Mouse (Mus musculus): ENCODE data around the gene Fbxl3.

Gene Fbxl3

DNA sequence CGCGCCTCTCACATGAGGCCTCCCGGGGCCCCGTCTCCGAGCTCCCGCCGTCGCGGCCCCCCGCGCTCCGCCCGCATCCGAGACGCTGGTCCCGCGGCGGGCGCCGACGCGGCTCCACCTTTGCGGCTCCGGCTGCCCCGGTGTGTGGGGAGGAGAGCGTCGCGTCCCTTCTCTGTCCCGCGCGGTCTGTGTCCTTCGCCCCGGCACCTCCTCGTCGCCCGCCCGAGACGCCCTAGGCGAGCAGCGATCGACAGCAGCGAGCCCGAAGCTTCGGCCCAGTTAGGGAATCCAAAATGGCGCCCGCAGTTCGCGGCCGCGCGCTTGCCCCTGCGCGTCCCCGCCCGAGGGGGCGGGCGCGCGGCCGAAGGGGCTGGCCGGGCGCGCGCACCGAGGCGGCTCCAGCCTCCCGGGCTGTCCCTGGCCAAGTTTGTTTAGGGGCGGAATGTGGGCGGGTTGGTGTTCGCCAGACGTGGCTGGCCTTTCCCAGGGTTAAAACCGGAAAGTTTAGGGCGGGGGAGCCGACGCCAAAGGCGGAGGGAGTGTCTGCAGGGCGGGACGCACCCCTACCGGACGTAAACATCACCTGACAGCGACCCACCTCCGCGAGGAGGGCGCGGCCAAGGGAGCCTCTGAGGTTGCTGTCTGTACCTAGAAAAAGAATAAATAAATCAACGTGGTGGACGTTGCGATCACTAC, at the start of gene Fbxl3:
Gene Fbxl3 (minus strand): TSS at position 329 of the 696 bp plus-strand sequence.
- peak; percentile 70 for DNase-seq (ENCODE audit: low spot score)

DNA sequence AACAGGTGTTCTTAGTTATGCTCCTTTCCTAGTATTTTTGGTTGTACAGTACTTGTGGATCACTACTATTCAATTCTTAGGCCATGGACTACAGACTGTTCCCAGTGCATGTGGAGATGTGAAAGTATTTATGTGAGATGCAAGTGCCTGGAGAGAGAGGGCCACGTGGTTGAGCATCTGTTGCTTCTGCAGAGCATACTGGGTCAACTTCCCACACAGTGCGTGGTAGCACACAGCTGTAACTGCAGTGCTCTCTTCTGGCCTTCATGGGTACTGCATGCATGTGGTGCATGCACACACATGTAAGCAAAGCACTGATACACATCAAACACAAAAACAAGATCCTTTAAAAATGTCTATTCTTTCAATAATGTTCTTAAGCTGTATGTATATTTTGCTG, 32.6 kb upstream of the Fbxl3 start:
- DNase-seq (ENCODE audit: low spot score), result no peak

DNA sequence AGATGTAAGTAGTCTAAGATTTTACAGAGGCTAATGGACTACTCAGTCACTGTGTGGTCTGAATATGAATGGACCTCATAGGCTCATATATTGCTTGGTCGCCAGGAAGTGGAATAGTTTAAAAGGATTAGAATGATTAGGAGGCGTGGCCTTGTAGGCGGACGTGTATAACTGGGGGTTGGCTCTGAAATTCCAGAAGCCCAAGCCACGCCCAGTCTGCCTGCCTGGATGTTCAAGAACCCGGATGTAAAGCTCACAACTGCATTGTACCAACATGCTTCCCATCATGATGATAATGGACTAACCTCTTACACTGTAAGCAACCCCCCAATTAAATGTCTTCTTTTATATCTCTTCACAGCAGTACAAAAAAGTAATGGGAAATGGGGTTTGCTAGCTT, 26.4 kb upstream of the Fbxl3 start:
- no peak for DNase-seq (ENCODE audit: low spot score)

DNA sequence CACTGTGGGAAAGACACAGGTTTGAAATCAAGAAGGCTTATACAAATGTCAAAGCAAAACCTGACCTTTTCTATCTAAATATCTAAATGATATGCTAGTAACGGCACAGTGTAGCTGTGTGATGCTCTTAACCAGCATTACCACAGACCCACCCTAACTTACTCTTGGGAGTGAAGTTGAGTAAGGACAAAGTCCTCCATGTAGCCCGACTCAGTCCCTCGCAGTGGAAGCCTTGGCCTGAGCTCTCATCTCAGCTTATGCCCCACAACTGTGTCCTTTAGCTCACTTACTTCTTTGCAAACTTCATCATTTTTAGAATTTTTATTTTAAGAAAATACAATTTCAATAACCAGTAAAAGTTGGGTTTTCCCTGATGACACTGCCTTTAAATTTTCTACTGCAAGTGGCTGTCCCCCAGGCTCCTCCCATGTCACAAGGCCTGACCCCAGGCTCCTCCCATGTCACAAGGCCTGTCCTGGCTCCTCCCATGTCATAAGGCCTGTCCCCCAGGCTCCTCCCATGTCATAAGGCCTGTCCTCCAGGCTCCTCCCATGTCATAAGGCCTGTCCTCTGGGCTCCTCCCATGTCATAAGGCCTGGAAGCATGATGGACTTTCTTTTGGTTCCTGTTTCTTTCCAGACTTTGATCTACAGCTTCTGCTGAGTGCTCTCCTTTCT, 15.8 kb upstream of the Fbxl3 start:
- no peak for DNase-seq (ENCODE audit: low spot score)

DNA sequence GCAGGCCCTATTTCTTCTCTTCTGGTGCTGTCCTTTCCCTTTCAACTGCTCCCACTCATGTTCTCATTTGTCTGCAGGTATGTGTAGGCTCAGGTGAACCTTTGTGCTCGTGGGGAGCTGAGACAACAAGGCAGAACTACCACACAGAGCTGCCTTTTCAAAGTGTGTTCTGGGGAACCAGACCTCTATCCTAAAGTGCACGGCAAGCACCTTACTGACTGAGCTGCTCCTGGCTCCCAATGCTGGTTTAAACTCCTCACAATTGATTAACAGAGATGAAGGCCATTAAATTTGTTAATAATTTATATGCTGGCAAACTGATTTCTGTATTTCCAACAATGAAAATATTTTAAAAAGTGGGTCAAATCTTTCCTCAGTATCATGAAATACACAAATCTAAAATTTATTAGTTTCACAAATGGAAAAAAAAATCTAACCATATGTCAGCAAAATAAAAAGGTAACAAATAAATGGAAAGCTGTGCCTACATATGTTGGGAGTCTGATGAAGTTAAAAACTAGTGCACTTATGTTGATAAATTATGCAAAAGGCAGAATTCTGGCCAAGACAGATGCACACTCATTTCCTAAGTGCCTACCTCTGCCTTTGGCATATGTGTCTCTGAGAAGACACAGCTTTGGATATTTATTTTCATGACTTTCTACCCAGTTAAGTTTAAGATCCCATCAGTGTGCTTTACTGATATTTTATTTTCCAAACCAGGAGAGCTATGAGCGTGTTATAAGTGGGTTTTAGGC, 13.4 kb upstream of the Fbxl3 start:
- DNase-seq (ENCODE audit: low spot score), result no peak

DNA sequence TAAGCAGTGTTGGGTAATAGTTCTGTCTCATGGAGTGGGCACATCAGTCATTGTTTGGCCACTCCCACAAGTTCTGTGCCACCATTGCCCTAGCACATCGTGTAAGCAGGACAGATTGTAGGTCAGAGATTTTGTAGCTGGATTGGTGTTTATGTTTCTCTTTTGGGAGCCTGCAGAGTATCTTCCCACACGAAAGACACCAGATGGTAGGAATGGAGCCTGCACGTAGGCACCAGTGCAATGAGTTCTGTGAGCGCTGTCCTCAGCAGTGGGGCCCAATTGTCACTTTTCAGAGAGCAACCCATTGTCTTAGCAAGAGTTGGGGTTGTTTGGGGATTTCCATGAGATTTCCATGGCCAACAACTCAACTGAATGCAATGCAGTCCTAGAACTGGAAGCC, 10.6 kb upstream of the Fbxl3 start:
- DNase-seq (ENCODE audit: low spot score), result no peak

DNA sequence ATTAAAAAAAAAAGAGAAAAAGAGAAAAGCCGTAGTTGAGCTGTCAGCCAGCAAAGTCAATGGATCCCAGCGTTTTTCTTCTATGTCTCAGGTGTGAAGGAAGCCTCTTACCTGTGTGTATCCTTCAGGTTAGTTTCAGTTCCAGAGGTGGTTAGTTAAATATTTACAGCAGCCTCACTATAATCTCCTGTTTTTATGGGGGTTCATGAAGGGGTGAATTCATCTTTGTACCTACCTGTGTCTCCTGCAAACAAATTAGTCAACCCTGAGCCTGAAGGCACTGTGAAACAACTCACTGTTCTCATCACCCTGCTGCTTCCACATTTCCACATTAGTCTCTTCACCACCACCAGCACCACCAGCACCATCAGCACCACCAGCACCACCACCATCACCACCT, 6.9 kb upstream of the Fbxl3 start:
- DNase-seq (ENCODE audit: low spot score), result no peak

DNA sequence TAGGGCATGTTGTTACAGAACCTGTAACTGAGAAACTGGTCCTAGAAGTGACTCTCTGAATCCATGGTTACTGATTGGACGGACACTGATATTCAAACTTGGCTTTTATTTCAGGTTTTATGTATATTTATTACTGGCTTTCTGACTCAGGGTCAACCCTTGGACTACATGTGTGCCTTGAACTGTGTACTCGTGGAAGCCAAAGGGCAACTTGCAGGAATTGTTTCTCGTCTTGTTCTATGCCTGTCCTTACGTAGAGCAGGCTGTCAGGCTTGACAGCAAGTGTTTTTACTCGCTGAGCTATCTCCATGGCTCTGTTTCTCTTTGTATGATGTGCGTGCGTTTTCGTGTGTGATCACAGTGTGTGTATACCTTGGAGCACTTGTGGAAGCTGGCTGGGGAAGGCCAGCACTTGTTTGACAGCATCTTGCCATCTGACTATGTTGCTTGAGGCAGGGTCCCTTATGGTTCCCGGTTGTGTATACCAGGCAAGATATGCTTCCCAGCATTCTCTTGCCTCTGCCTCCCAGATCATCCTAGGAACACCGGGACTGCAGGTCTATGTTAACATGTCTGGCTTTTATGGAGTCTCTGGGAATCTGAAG, 3.5 kb upstream of the Fbxl3 start:
- no peak for DNase-seq (ENCODE audit: low spot score)

DNA sequence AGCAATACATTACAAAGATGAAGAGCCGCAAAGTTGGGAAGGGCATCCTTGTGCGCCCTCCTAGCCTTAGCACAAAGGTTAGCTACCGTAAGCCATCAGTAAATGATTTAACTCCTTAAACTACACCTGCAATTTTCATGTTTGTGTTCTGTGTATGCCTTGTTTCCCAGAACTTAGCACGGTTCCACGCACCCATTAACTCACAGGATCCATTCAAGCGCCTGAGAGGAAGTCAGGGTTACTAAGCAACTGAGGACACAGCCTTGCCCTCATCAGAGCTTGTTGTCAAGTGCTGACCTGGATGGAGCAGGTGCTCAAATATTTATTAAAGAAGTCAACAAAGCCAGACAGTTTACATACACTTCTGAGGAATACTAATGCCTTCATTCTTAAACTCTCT, 2.9 kb upstream of the Fbxl3 start:
- DNase-seq (ENCODE audit: low spot score), result no peak

DNA sequence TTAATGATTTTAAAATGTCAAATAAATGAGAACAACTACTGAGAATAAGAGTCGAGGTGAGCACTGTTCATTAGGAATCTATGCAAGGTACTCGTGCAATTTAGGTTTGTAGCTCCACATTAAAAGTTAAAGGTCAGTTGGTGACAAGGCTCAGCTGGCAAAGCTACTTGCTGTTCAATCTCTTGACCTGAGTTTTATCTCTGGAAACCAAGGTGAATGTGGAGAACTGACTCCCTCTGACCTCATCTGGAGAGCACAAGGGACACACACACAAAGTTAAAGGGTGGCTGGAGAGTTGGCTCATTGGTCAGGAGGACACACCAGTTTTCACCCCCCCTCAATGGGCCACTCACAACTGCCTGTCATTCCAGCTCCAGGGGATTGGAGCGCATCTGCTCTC, 1.8 kb upstream of the Fbxl3 start:
- no peak for DNase-seq (ENCODE audit: low spot score)

DNA sequence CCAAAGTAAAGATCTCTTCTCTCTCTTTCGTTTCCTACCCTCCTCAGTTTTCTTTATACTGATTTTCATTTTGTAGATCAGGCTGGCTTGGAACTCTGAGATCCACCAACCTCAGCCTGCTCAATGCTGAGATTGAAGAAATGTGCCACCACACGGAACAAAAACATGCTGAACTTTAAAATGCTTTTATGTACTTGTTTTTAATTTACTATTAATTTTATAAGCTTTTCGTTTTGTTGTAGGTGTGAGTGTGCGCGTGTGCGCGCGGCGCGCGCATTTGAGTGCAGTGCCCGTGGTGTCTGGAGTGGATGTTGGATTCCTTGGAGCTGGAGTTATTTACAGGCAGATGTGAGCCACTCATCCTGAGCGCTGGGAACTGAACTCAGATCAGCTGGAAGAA, 930 bp upstream of the Fbxl3 start:
- DNase-seq (ENCODE audit: low spot score), result no peak

DNA sequence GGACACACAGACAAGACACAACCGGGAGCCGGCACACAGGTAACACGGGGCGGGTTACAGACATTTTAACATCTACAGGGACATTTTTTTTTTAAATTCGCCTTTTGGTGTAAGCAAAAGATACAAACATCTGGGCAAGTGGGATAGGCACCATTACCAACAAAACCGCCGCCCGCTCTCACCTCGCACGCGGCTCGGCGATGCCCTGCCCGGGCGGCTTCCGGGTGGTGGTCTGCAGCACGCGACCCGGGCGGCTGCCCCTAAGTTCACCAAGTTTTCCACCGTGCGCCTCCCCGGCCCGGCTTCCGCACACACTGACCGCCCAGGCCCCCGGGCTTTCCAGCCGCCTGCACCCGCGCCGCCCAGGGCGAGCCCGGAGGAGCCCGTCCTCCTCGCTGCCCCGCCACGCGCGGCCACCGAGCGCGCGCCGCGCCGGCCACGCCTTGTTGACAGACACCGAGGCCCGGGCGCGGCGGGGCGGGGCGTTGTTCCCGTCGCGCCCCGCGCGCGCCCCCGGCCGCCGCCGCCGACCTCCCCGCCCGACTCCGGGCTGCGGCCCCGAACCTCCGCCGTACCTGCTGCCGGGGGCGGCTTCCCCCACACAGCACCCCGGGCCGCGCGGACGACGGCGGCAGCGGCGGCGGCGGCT, 655 bp downstream of the Fbxl3 start:
- peak; percentile 73 for DNase-seq (ENCODE audit: low spot score)

DNA sequence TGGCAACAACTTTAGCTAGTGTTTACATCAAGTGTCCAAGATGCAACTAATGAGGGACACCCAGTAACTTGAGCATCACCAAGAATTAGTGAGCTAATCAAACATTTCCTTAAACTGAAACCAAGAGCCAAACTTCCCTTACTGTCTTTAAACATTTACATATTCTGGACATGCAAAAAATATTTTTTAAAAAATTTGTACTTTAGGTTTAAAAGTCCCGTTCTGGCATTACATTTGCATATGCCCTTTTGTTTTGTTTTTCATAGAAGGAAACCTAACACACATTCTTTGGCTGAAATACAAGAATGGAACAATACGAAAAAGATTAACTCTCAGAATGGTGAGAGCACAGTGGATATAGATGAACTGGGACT, 1.2 kb downstream of the Fbxl3 start:
- no peak for DNase-seq (ENCODE audit: low spot score)

DNA sequence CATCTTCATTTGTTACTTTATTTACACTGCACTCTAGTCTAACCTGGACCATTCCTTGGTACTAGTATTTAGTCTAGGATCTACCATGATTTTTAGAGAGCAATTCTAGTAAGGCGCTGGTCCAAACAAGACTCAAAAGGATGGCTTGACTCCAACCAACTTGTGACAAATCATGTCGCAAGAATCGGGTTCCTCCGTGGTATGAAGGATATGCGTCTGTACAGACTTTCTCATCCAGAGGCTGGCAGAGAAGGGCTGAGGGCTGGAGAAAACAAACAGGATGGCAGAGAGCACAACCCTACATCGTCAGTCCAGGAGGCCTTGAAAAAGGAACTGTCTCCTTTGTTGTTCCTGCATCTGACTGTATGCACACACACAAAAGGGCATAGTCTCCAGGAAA, 2.7 kb downstream of the Fbxl3 start:
- no peak for DNase-seq (ENCODE audit: low spot score)

DNA sequence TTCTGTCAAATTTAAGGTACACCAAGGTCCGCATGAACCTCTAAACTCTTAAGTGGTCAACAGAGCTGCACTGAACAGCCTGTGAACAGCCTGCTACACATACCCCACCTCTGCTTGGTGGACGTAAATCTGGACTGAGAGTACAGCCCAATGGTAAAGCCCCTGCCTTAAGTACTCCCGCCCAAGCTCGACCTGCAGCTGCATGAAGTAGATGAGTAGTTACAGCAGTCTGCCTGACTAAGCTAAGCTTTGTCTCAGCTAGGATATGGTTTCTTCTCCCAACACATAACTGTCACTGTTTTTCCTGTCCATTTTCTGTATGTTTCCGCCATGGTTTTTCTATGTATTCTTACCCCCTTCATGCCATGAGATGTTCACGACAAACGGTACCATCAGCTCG, 3.5 kb downstream of the Fbxl3 start:
- DNase-seq (ENCODE audit: low spot score), result no peak

DNA sequence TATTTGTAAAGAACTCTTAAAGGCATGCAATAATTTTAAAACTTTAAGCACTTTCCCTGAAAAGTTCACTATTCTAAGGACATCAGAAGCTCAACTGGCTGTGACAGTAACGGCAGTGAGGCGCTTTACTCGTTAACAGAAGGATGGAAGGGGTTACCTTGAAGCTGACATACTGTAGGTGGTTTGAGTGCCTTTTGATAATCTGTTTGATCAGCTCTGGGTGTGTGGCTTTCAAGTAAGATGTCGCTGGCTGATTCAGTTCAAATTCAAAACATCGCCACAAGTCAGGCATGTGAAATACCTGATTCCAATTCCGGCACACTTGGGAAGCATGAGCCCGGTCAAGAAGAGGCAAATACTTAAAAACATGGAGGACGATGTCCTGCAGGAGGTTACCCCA, 4.3 kb downstream of the Fbxl3 start:
- DNase-seq (ENCODE audit: low spot score), result no peak

DNA sequence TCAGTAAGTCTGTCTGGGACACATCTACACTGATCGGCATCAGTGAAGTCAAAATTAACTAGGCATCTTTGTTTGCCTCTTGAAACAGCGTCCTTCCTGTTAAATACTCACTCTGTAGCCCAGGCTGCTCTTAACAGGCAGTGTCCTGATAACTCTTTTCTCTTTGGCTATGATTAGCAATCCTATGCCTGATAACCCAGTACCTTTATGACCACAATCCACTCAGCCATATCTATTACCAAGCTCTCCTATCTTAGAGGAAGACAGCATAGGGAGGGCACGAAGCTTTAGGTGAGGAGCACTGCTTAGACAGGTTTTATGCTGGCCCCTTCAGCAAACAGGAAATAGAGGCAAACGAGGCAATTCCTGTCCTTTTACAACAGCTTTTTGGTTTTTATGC, 5.7 kb downstream of the Fbxl3 start:
- no peak for DNase-seq (ENCODE audit: low spot score)

DNA sequence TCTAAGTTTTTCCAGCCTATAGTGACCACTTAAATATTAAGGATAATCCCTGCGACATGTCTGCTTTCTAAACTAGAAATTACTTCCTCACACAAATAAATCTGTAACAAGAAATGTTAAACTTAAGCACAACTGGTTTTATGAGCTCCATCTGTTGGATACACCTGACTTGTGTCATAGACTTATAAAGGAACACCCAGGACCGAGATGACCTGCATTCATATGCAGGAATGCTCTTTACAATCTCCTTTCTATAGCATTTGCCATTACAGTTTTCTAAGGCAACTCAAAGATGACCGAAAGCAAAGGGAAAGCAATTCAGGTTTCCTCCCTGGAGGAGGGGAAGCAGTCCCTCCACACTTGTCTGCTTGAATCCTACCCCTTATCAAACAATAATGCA, 6.1 kb downstream of the Fbxl3 start:
- no peak for DNase-seq (ENCODE audit: low spot score)

DNA sequence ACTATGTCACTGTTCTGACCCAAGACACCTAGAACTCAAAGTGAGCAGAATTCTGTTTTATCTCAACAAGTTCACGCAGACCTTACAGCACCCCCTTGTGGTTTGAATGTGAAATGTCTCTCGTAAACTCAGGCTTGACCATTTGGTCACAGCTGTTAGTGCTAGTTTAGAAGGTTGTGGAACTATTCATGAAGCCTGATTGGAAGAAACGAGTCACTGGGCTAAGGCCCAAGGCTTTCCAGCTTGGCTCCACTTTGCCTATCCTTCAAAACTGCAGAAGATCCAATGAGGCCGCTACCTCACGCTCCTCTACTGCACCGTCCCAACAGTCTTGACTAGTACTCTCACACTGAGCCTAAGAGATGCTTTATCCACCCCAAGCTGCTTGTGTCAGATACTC, 10.7 kb downstream of the Fbxl3 start:
- no peak for DNase-seq (ENCODE audit: low spot score)

DNA sequence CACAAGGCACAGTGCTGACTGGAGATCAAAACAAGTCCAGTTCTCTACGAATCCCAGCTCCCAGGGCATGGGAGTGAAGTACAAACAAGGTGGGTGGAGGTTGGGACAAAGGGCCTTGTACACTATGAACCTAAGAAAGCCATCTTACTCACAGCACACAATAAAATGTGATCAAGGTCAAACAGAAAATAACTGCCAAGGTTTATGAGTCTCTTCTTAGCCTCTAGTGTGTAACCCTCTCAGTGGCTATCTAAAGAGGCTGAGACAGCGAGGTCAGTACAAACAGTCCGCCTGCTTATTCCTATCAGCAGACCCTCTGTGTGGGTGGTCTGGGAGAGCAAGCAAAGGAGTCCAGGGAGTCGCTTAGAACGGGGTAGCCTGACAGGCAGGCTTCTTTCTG, 11.5 kb downstream of the Fbxl3 start:
- DNase-seq (ENCODE audit: low spot score), result no peak

DNA sequence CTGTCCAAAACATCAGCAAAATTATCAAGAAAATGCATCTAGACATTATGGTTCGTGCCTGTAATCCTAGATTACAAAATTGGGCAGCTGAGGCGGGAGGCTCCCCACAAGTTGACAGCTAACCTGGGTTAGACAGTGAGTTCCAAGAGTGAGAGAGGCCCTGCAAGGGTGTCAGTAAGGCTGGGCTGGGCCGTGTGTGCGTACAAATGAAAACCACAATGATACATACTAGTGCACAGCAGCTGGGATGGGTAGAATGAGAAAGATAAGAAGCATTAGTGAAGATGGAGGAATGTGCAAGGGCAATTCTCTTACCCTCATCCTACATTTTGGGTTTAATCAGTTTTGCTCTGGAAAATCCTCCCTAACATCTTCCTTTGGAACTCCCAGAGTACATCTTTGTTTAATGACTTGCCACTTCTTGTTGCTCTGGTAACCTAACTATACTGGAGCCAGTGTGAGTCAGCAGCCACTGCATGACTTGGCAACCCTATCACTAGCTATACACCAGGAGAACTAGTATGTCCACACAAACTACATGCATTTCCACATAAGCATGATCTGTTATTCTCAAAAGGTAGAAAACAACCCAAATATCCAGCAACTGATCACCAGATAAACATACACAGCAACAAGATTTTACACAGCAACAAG, 12.6 kb downstream of the Fbxl3 start:
- no peak for DNase-seq (ENCODE audit: low spot score)
